Mouse (Mus musculus) T-helper 1 cell (primary cell): ENCODE results near the gene Rabgef1.

Experiments used
- in situ Hi-C: fragments of 300-600 bp; cut with MboI, MseI; formaldehyde crosslinking; loops from one replicate; pipeline ENCODE4 v1.15.1; 2025; ENCODE audit warnings: high pct_unique_total_duplicates

The Rabgef1 gene

DNA sequence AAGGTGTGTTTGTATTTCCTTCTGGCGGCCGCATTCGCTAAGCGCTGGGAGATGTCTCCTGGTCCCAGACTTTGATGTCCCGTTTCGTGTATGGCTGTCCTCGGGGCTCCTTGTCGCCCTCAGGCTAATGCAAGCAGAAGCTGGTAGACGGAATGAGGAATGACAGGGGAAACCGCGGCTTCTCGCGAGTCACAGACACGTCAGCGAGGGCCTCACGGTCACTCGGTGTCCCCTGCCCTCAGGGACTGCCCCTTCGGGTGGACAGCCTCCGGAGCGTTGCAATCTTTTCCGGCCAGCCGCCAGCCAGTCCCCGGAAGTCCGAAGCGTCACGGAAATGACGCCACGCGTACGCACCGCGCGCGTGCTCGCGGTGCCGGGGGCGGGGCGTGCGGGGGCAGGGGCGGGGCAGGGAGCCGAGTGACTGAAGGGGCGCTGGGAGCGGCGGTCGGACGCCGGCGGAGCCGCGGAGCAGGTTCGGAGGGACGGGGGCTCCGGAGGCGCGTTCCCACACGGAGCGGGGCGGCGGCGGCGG is at the start of gene Rabgef1:
Gene Rabgef1 (plus strand): TSS at position 376 of the 532 bp plus-strand sequence.
- in situ Hi-C loops = no loop called here

DNA sequence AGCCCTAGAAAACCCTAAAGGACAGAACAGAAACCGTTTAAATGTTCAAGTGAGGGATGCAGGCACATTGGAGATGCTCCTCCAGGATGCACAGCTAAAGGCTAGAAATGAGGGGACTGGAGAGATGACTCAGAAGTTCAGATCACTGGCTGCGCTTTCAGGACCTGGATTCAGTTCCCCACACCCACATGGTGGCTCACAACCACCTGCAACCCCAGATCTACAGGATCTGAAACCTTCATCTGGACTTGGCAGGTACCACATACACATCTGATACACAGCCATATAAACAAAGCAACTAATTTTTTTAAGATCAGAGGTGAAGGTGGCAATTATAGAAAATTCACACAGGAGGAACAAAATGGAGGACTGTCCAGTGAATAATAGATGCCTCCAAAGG is 49.2 kb upstream of the Rabgef1 start:
- in situ Hi-C loops = no loop called here

DNA sequence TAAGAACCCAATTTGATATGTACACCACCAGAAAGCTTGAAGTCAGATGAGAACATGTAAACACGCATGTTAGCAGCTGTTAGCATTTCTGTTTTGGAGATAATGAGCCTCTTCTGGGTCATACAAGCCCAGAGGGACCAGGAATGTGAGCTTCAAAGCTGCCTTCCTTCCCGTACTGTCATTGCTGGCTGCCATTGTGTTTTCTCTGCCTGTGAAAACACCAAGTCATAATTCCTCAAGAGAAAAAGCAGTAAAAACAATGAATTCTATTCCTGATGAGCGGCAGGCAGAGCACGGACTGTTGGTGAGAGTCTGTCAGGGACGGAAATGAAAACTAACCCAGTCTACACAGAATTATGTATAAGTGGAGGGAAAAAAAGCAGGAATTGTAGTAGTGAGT is 47.3 kb upstream of the Rabgef1 start:
- in situ Hi-C loops = no loop called here

DNA sequence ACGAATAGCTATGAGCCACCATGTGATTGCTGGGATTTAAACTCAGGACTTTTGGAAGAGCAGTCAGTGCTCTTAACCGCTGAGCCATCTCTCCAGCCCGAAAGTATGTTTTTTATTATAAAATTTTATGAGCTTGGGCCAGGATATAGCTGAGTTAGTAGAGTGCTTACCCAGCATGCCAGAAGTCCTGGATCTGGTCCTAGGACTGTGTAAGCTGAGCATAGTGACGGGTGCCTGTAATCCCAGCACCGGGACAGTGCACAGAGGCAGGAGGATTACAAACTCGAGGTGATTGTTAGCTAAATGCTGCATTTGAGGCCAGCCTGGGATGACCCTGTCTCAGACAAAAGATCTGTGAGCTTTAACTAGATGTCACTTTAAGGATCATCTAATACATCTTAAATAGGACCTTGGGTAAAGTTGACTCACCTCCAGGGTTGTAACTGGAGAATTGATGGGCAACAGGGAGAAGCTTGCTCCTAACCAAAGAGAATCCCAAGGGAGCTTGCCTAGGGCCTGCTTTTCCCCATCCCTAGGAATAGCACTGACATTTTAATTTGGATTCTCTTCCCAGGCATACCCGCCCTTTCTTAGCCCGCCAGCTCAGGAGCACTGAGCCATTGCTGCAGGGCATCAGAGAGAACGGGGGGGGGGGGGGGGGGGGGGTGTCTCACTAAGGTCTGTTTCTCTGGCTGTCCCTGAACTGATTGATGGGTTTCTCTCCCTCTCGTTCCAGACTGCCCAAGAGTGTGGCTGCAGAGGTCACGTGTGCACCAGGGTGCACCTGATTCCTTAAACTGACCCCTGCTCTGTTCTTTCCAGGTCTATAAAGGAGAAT is 42.7 kb upstream of the Rabgef1 start:
- in situ Hi-C loops = no loop called here

DNA sequence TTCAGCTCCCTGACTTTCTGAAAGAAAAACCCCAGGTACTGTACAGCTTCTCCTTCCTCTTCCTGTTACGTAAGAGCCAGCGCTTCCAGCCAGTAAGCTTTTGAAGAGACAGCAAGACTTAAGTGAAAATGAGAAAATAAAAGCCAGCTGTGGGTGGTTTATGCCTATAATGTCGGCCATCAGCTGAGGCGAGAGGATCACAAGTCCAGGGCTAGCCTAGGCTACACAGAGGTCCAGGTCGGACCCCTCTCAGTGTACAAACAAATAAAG is 42.1 kb upstream of the Rabgef1 start:
- in situ Hi-C loops = no loop called here

DNA sequence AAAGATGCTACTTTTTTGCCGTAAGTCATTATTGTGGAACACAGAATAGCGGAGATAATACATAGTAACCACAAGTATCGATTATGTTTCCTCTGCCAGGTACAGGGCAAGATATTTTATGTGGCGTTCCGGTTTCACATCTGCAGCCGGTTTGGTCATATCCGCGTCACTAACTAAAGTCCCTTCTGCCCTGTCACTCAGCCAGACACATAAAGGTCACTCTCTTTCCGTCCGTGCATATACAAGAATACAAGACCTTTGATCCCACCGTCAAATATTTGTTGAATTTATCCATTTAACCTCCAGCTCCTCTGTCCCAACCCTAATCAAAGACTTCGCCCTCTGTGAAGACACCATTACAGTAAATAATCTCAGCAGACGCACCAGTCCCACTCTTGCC is 35.0 kb upstream of the Rabgef1 start:
- in situ Hi-C loops = loop anchor here (5.0 kb wide), 1 partner anchor 69 kb away; no protein-coding TSS in a partner anchor

DNA sequence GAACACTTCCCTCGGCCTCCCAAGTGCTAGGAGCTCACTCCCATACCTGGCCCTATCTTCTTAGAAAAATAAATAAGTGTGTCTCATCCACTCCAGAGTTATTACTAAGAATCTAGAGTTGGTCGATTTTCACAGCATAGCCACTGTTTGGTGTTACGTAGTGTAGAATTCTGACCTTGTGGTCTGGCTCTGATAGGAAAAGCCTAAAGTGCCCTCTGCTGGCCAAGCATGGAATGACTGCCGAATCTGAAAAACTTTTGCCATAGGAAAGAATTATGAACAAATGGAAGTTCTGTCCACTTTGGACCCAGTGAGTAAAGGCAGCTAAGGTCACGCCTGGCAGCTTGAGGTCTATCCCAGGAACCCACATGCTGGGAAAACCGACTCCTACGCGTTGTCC is 32.2 kb upstream of the Rabgef1 start:
- in situ Hi-C loops = loop anchor here (5.0 kb wide), 1 partner anchor 72 kb away; no protein-coding TSS in a partner anchor

DNA sequence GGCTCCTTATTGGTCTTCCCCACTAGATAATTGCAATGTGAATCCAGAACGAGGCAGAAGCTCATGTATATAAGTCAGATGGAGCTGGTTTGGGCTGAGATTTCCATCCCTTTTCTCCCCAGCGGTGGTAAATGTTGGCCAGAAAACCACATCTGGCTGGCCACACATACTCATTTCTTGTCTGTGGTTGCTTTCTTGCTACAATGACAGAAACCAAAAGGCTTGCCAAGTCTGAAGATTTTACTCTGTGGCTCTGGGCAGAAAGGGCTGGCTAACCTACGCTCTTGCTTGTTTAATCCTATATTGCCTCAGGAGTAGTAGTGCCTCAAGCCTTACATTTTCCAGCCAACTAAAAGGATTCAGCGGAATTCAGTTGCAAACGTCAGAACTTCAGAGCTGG is 30.5 kb upstream of the Rabgef1 start:
- in situ Hi-C loops = no loop called here

DNA sequence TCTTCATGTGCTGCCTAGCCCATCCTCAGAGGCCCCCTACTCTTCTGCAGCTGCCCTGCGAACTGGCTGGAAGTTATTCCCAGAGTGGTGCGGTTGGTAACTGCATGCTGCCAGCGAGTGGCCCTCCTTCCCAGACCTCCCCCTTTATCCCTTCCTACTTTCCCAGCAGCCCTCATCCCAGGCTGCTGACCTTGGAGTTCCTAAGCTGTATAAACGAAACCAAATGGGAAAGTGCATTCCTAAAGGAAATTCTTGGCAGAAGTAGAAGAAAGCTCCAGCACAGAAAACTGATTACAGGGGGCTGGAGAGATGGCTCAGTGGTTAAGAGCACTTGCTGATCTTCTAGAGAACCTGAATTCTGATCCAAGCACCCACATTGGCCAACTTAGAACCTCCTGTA is 29.6 kb upstream of the Rabgef1 start:
- in situ Hi-C loops = no loop called here

DNA sequence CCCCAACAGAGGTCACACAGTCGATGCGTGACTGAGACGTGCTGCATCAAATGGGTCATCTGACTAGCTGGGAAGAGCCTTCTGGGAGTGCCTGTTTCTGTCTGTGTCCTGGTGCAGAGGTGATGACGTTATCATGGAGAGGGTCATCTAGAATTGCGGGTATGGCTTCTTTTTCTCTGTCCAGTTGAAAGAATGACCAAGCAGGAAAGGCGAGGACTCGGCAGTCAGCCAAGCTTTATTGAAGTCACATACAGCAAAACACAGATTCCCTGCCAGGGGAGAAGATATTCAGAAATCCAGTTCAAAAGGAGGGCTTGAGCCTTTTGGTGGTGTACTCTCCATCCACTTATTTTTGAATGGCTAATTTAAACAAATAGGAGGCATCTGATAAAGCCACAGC is 28.5 kb upstream of the Rabgef1 start:
- in situ Hi-C loops = no loop called here

DNA sequence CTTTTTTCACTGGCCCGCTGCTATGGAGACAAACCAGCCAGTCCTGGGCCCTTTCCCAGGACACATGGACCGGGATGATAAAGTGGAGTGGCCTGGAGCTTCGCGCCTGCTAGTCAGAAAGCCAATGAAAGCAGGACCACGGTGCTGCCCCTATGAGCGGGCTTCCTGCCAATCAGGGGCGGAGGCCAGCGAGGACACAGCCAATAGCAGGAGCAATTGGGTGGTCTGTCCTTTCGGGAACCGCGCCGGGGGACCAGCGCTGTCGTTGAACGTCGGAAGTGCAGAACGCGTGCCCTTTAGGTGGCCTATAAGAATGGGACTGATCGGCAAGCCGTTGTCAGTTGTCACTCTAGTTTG is 27.6 kb upstream of the Rabgef1 start:
- in situ Hi-C loops = no loop called here

DNA sequence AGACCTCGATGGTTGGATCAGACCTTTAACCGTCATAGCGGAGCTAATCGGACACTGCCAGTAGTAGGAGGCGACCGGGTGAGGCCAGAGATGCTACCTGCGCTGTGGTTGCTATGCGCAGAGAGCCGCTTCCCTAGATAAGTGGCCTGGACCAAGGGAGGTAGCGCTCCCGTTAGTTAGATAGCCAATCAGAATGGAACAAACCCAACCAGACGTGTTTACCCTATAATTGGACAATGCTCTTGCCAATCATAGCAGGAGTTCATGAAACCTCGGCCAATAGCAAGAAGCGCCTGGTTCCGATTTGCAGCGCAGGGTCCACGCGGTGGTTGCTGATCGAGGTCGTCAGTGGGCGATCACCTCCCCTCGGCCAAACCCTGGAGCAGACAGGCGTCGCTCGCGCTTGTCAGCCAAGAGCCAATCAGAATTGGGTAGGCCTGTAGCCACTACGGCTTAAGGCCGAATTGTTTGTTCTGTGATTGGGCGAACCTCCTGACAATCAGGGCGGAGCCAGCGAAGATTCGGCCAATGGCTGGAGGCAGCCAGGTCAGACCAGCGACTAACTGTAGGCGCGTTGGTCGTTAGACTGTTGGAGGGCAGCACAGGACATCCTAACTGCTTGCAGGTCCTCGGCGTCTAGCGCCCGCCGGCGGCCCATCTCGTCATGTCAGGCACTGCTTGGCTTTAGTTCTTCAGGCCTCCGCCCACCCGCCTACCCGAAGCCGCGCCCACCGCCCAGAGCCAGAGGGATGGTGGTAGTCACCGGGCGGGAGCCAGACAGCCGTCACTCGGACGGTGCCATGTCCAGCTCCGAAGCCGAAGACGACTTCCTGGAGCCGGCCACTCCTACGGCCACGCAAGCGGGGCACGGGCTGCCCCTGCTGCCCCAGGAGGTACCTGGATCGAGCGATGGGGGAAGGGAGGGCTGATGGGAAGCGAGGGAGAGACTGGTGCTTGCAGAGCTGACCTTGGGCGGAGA is 27.0 kb upstream of the Rabgef1 start, which contains the start of gene Kctd7:
Gene Kctd7 (plus strand): TSS at position 528 of the 979 bp plus-strand sequence.
- in situ Hi-C loops = no loop called here

DNA sequence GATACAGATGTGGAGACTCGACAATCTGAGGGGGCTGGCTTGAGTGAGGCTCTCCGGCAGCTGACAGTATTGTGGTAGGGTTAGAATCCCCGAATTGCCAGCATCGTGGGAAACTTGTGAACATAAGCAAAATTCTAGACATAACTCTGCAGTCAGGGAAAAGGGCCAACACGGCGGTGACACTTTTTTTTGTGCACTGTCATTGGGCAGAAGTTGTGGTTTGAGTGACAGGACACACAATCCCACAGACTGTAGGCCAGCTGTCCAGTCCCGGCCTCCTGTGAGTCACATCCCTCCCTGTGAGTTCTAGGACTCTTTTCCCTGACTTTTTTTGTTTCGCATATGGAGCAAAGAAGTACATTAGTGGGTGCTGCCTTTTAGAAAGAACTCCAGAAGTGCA is 25.6 kb upstream of the Rabgef1 start:
- in situ Hi-C loops = no loop called here

DNA sequence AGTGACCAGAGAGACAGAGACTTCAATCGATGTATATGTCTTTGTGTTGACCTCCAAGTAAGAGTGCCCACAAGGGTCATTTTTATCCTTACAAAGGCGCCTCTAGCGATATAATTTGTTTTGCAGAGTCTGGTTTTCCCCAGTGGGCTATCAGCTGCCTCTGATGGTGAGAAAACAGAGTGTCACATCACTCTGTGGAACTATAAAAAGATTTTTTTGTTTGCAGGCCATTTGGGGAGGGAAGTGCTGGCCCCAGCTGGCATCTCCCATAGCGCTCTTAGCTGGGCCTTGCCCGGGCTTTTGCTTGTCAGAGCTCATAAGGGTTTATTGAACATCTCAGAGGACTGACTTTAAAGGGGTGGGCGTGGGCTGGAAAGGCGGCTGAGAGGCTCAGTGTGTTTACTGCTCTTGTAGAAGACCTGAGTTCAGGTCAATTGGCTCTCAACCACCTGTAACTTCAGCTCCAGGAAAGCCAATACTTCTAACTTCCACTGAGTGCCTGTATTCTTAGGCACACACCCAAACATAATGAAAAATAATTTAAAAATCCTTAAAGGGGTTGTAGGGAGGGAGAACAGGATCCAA is 21.8 kb upstream of the Rabgef1 start:
- in situ Hi-C loops = loop anchor here (10.0 kb wide), 1 partner anchor 705 kb away; no protein-coding TSS in a partner anchor

DNA sequence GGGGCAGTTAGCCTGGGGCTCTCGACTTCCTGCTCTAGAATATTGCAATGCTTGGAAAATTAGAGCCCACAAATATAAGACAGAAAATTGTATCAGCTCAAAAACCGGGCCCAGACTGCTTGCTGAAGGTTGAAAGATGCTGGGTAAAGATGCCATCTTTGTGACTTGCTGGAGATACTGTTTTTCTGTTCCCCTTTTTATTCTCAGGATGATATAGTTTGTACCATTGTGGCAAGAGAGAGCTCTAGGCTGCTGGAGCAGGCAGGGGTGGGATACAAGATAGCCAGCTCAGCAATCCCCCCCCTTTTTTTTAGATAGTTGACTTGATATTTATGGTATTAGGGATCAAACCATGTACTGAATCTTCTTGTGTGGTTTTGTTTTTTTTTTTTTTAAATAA is 17.3 kb upstream of the Rabgef1 start:
- in situ Hi-C loops = loop anchor here (10.0 kb wide), 1 partner anchor 701 kb away; no protein-coding TSS in a partner anchor

DNA sequence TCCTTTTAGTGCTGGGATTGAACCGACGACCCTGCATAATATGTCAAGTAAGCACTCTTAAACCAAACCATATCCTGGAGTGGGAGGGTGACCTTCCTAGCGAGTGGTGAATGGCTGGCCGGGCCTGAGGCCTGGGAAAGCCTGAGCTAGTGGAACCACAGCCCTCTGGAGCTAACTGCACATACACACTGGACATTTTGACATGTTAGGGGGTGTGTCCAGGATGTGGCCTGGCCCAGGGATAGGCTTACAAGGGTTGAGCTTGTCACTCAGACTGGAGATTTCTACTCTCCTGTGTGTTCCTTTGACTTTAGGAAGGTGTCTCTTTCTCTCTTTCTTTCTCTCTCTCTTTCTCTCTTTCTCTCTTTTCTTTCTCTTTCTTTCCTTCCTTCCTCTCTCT is 13.1 kb upstream of the Rabgef1 start:
- in situ Hi-C loops = loop anchor here (10.0 kb wide), 1 partner anchor 696 kb away; no protein-coding TSS in a partner anchor

DNA sequence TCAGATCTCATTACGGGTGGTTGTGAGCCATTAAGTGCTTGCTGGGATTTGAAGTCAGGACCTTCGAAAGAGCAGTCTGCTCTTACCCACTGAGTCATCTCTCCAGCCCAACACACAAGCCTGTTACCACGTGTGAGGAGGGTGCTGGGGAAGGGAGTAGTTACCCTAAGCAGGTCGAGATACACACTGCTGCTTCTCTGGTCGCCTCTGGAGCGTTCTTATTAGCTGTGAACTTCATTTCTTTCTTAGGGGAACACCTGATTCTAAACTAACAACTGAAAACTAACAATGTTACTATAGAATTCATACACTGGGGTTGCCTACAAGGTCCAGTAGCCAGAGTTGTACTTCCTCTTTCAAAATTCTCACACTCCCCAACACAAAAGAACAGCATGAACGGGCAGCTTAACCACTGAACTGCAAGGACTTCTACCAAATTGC is 11.8 kb upstream of the Rabgef1 start:
- in situ Hi-C loops = loop anchor here (10.0 kb wide), 1 partner anchor 695 kb away; no protein-coding TSS in a partner anchor

DNA sequence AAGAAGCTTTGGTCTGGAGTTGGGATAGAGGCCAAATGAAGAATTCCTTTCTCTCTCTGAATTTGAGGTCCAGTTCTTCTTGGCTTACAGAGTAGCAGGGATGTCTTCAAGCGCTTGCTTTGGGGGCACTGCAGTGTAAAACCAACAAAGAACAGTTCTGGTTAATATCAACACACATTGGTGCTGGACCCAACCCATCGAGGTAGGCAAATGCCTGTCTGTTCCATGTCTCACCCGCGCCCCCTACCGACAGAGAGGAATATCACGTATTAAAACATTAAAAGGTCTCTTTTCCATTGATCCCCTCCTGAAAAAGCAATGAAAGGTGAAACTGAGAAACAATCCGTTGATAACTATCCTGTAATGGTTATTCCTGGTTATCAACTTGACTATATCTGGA is 7.9 kb upstream of the Rabgef1 start:
- in situ Hi-C loops = no loop called here

DNA sequence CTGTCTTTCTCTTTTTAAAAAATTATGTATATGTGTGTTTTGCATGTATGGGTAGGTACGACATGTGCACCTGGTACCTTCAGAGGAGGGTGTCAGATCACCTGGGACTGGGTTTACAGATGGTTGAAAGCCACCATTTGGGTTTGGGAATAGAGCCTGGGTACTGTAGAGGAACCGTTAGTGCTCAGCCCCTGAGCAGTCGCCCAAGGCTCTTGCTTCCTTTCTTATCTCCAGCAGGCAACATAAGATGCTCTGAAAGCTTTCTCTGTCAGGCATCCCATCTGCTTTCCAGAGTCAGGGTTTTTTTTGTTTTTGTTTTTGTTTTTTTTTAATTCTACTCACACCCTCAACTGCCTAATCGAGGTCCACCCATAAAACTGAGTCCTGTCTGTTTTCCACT is 6.4 kb upstream of the Rabgef1 start:
- in situ Hi-C loops = no loop called here

DNA sequence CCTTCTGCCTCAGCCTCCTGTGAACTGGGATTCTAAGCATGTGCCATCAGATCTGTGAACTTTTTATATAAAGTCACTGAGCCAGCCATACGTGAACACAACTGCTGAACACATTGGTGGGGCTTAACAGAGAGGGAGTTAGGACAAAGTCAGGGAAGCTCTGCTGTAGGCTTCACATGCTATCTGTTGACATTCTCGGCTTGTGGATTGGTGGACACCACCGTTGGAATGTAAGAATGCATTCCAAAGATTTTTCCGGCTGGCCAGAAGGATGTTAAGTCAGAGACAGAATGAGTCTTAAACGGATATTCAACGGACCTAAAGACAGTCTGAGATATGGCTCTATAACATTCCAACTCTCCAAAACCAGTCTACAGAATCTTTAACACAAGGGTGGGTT is 2.5 kb upstream of the Rabgef1 start:
- in situ Hi-C loops = no loop called here

DNA sequence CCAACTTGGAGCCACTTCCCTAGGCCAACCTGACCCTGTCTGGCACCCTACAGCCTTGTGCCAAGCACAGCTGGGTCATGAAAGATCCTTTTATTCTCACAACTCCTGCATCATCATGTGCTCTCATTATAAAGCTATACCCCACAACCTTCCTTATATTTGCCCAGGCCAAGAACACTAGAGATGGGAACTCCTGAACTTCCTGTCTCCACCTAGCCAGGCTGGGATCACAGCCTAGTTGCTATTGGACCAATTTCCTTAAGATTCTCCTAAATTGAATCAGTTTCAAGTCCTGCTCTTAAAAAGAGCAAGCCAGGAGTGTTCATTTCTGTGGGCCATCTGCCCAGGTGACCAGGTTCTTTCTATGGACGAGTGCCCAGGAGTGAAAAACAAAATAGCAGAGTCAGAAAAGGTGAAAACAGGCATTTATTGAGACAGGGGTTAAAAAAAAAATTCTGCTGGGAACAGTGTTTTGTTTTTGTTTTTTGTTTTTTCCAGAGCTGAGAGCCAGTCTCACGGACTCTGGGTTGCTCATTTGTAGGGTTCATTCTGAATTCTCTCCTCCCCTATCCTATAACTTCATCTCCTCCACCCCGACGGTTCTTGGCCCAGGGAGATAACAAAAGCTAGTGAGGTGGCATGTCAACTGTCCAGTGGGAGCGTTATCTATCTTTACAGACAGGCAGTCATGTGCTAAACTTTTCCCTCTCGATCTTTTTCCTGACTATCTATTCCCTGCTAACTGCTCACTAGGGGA is 754 bp upstream of the Rabgef1 start:
- in situ Hi-C loops = no loop called here
